ENCODE assay signal across 9 mouse cellular contexts in genomic region chr4:133003316-133004018, GRCm38 (mm10). TPM values are rescaled to one million over a fixed set of nuclear protein-coding genes. Genes with fewer than 3 reads are reported as not detected.
DNase-seq lines count a peak whose midpoint lies in the region; ATAC-seq and TF ChIP-seq lines count a peak whose summit lies in the region.
"Had no signal": no experiment of that assay in that cellular context is flagged by ENCODE, and none has a peak within 500 bp of the region (broad histone marks: within the 10 kb centered on the region; RNA-seq: fewer than 3 reads in every experiment).

No protein-coding gene starts in this region.

- in situ Hi-C loops in ES-E14 (cut with MboI; ENCODE audit: low sequenced_read_pairs in 2 of 2, unreplicated experiment in 2 of 2), result loop anchor here (10.0 to 25.0 kb wide), 3 partner anchors 49 to 301 kb away; partner anchors contain the start of gene Tmem222 (in 1 of the 2)

- TF ChIP-seq CTCF in hindbrain, postnatal 0 days (IDR thresholded peaks at IDR 0.05; ENCODE audit: low read depth), result no peak

- H3K27me3 ChIP-seq in forebrain, embryonic 12.5 days, result no peaks in the 10 kb centered on the region; the same call in 1 of the 2 replicates
- H3K27me3 ChIP-seq in hindbrain, postnatal 0 days (ENCODE audit: insufficient read depth, low read length), result no peaks in the 10 kb centered on the region

- ATAC-seq in forebrain, embryonic 12.5 days (ENCODE audit: low FRiP score), result peak; percentile 41; the same call in 1 of the 2 replicates
- ATAC-seq in hindbrain, postnatal 0 days, result peak; percentile 41; the same call in 1 of the 2 replicates

- peak overlapping the region; percentile 56; the same call in 1 of the 2 replicates for H3K9ac ChIP-seq in ES-E14 (ENCODE audit: insufficient read depth, low read depth, low read length, poor library complexity, severe bottlenecking)
- no peak overlapping the region for H3K9ac ChIP-seq in forebrain, embryonic 12.5 days
- H3K9ac ChIP-seq in hindbrain, postnatal 0 days (replicated peaks; ENCODE audit: low read length), result peak overlapping the region; percentile 21; the same call in 1 of the 2 replicates

- peak overlapping the region; percentile 2 to 5; a peak in 1 of 4 replicates for H3K4me3 ChIP-seq in ES-E14 (ENCODE audit: insufficient read depth in 1 of 2, low read depth in 1 of 2, low read length in 2 of 2, poor library complexity in 1 of 2, severe bottlenecking in 1 of 2)
- no peak overlapping the region for H3K4me3 ChIP-seq in forebrain, embryonic 12.5 days (replicated peaks)
- no peak overlapping the region for H3K4me3 ChIP-seq in hindbrain, postnatal 0 days (ENCODE audit: low read length)

- H3K27ac ChIP-seq in ES-E14 (ENCODE audit: insufficient read depth, low read depth, low read length, poor library complexity, severe bottlenecking), result peak overlapping the region; percentile 33; the same call in 1 of the 2 replicates
- H3K27ac ChIP-seq in forebrain, embryonic 12.5 days, result peak overlapping the region; percentile 63
- peak overlapping the region; percentile 42; the same call in 1 of the 2 replicates for H3K27ac ChIP-seq in hindbrain, postnatal 0 days

- H3K36me3 ChIP-seq in ES-E14 (ENCODE audit: control insufficient read depth, insufficient read depth, low read length, poor library complexity, severe bottlenecking), result no peaks in the 10 kb centered on the region
- no peaks in the 10 kb centered on the region for H3K36me3 ChIP-seq in forebrain, embryonic 12.5 days (replicated peaks)
- no peaks in the 10 kb centered on the region for H3K36me3 ChIP-seq in hindbrain, postnatal 0 days (ENCODE audit: insufficient read depth, low read length)

- H3K4me1 ChIP-seq in ES-E14 (ENCODE audit: control insufficient read depth in 2 of 2, insufficient read depth in 2 of 2, low read length in 2 of 2, poor library complexity in 1 of 2), result peaks cover 0 to 22% of the 10 kb centered on the region in 2 experiments; a peak in 2 of 4 replicates
- peaks cover 13% of the 10 kb centered on the region for H3K4me1 ChIP-seq in forebrain, embryonic 12.5 days
- no peaks in the 10 kb centered on the region for H3K4me1 ChIP-seq in hindbrain, postnatal 0 days (ENCODE audit: insufficient read depth, low read length)

- no peak overlapping the region for H3K4me2 ChIP-seq in forebrain, embryonic 12.5 days
- H3K4me2 ChIP-seq in hindbrain, postnatal 0 days (ENCODE audit: low read depth, low read length), result no peak overlapping the region

- DNase-seq in heart, adult 11 months, result peak; percentile 86
- DNase-seq in heart, adult 8-10 months (ENCODE audit: low spot score), result no peak
- DNase-seq in ES-E14 (ENCODE audit: low read depth, low spot score), result no peak
- peak; percentile 37 for DNase-seq in hindbrain, postnatal 0 days (ENCODE audit: low spot score)
- DNase-seq in urinary bladder, postnatal 10 days (ENCODE audit: low spot score), result no peak
- no peak for DNase-seq in kidney, postnatal 10 days
- no peak for DNase-seq in right cerebral cortex, postnatal 36 days (ENCODE audit: low spot score in 2 of 2)
- DNase-seq: kidney, adult 2 months had no signal

- H3K9me3 ChIP-seq in ES-E14 (ENCODE audit: control insufficient read depth, insufficient read depth, low read depth, low read length), result no peaks in the 10 kb centered on the region
- no peaks in the 10 kb centered on the region for H3K9me3 ChIP-seq in forebrain, embryonic 12.5 days
- H3K9me3 ChIP-seq in hindbrain, postnatal 0 days (ENCODE audit: low read length), result no peaks in the 10 kb centered on the region

- 35% methylated on average over 21 of the region's 21 CpGs for WGBS in forebrain, embryonic 12.5 days
- 41% methylated on average over 21 of the region's 21 CpGs for WGBS in hindbrain, postnatal 0 days

TF ChIP-seq in ES-E14, 5 proteins besides CTCF, POLR2A, EP300 and RAD21:
- TF ChIP-seq CHD2 (IDR thresholded peaks at IDR 0.05; ENCODE audit: low read depth, low read length), result no peak
- no peak for TF ChIP-seq MAFK (IDR thresholded peaks at IDR 0.05; ENCODE audit: insufficient read depth, low read depth, low read length)
- no peak for TF ChIP-seq HCFC1 (IDR thresholded peaks at IDR 0.05; ENCODE audit: borderline replicate concordance, insufficient read depth, low read length)
- TF ChIP-seq ZNF384 (IDR thresholded peaks at IDR 0.05; ENCODE audit: low read depth, low read length), result no peak
- no peak for TF ChIP-seq ZC3H11A (IDR thresholded peaks at IDR 0.05; ENCODE audit: borderline replicate concordance, low read depth, low read length)

RNA-seq across cellular contexts. Expression of gene Ahdc1, which starts 7.6 kb away (rescaled TPM):
- 10 to 100 TPM; 37.5 to 52.5 (median 45.0) TPM for total RNA-seq in heart, adult 8-10 months (2022)
- total RNA-seq in ES-E14 (2012; rRNA removed), result 61.8 and 88.9 TPM in 2 replicates
- 7.2 and 8.1 TPM in 2 replicates for polyA plus RNA-seq in forebrain, embryonic 12.5 days (2016; fragmentation: Nextera tagmentation; extraction: Ambion mirVana)
- total RNA-seq in hindbrain, postnatal 0 days (2014; rRNA removed), result 88.2 and 106 TPM in 2 replicates
- polyA plus RNA-seq in hindbrain, postnatal 0 days (2015; fragmentation: Nextera tagmentation; extraction: Ambion mirVana), result 9.7 and 10.8 TPM in 2 replicates

RNA-seq across cellular contexts. Expression of gene Fgr, which starts 29.6 kb away (rescaled TPM):
- total RNA-seq in heart, adult 8-10 months (2022), result 1 to 10 TPM in 1 of 4 experiments, under 1 TPM in 3; 0.14 to 2.5 (median 0.49) TPM
- total RNA-seq in ES-E14 (2012; rRNA removed), result 1.3 and 1.8 TPM in 2 replicates
- polyA plus RNA-seq in forebrain, embryonic 12.5 days (2016; fragmentation: Nextera tagmentation; extraction: Ambion mirVana), result 0.12 and 0.20 TPM in 2 replicates
- 0.07 and 0.73 TPM in 2 replicates for total RNA-seq in hindbrain, postnatal 0 days (2014; rRNA removed)
- polyA plus RNA-seq in hindbrain, postnatal 0 days (2015; fragmentation: Nextera tagmentation; extraction: Ambion mirVana), result 0.19 and 0.39 TPM in 2 replicates

Comparison
In these comparisons a context has a peak if more than half of its experiments do, and no peak if none do; other contexts are left out.
1. DNase-seq: peak in heart, adult 11 months (single experiment) and hindbrain, postnatal 0 days (single experiment); none in heart, adult 8-10 months (single experiment), ES-E14 (single experiment), urinary bladder, postnatal 10 days (single experiment), kidney, postnatal 10 days (single experiment) and right cerebral cortex, postnatal 36 days (0 of 2).
2. H3K4me3 ChIP-seq: peak in ES-E14 (2 of 2); none in forebrain, embryonic 12.5 days (single experiment) and hindbrain, postnatal 0 days (single experiment).
3. Peak in every context shown above with its lines, with median percentiles within 50 percentile points of each other: H3K27ac ChIP-seq.